Mouse (Mus musculus) kidney, postnatal 0 days (tissue): ENCODE measurements at regions not wholly inside any gene's neighbourhood (a gene's known extent, or its start where the extent isn't known, plus 50 kb on each side); places are given as distances from the start of the nearest gene placed in this dataset.
A peak's percentile ranks its signal among the peaks of the same experiment; 100 is the strongest.

Source experiments
- ATAC-seq: fragments of 200-750 bp; cut with Nextera tagmentation; replicated peaks from 2 replicates; pipeline ENCODE4 v1.8.0; 2017; ENCODE audit warnings: low read depth, moderate number of reproducible peaks, moderate TSS enrichment, moderate library complexity; ENCODE audit not compliant: low FRiP score
- DNase-seq: peaks from one replicate; pipeline ENCODE4 v3.0.0-alpha.2; 2016; ENCODE audit warnings: low spot score
- H3K27ac ChIP-seq: fragments of 300-500 bp; sonication (generic); 2 replicates; pipeline ENCODE4 v1.5.1; 2014; ENCODE audit warnings: mild to moderate bottlenecking
- H3K27me3 ChIP-seq: fragments of 300-500 bp; sonication (generic); 2 replicates; pipeline ENCODE4 v1.6.1; 2014; ENCODE audit warnings: low read length, mixed read lengths; ENCODE audit not compliant: insufficient read depth
- H3K36me3 ChIP-seq: fragments of 300-500 bp; sonication (generic); 2 replicates; pipeline ENCODE4 v1.6.1; 2014; ENCODE audit warnings: low read length, mixed read lengths; ENCODE audit not compliant: insufficient read depth
- H3K4me1 ChIP-seq: fragments of 300-500 bp; sonication (generic); replicated peaks from 2 replicates; pipeline ENCODE4 v1.6.1; 2014; ENCODE audit warnings: antibody characterized with exemption, low read length, mixed read lengths; ENCODE audit not compliant: insufficient read depth
- H3K4me2 ChIP-seq: fragments of 300-500 bp; sonication (generic); 2 replicates; pipeline ENCODE4 v1.6.1; 2014; ENCODE audit warnings: mild to moderate bottlenecking, low read length, moderate library complexity, mixed read lengths
- H3K4me3 ChIP-seq: fragments of 300-500 bp; sonication (generic); replicated peaks from 2 replicates; pipeline ENCODE4 v1.5.1; 2014; ENCODE audit warnings: low read depth, low read length
- H3K9ac ChIP-seq: fragments of 300-500 bp; sonication (generic); 2 replicates; pipeline ENCODE4 v1.6.1; 2014; ENCODE audit warnings: low read depth, low read length
- H3K9me3 ChIP-seq: fragments of 300-500 bp; sonication (generic); replicated peaks from 2 replicates; pipeline ENCODE4 v1.6.1; 2016; ENCODE audit warnings: low read length, inconsistent platforms, mixed read lengths
- CTCF ChIP-seq: IDR thresholded peaks from 2 replicates; pipeline ENCODE4 v1.5.1; 2016; ENCODE audit warnings: antibody characterized with exemption, low read depth, mild to moderate bottlenecking, moderate library complexity
- WGBS: fragments of 180-500 bp; shearing (Covaris S2); extraction: QIAGEN DNeasy Blood & Tissue Kit; methylation state at CpG from one replicate; pipeline ENCODE4 v1.1.7; 2014; 5-methylcytosine and 5-hydroxymethylcytosine counted together

DNA sequence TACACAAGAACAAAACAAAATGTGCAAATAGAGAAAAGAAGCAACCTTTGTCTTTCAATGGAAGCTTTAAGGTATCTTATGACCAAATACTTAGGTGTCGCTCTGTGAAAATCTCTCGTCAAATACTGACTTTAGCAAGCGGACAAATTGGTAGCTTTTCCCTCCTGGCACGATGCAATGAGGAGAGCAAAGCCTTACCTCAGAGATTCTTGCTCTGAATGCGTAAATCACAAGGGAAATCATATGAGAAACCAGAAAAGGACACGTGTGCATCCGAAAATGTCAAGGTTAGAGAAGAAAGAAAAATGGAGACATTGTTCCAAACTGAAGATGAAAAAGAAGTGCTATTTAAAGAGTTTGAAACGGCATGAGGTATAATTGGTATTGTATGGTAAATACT is 59.8 kb upstream of the Ralgps2 start:
- H3K4me3 ChIP-seq = no peak overlapping the region
- H3K4me2 ChIP-seq = no peak overlapping the region
- ATAC-seq (no peak), DNase-seq (no peak)
- 85% methylated on average over 8 of the region's 8 CpGs for WGBS
- TF ChIP-seq CTCF = no peak
- H3K36me3 ChIP-seq = no peaks in the 10 kb centered on the region
- H3K9ac ChIP-seq = no peak overlapping the region
- no peaks in the 10 kb centered on the region for H3K27me3 ChIP-seq
- H3K27ac ChIP-seq = no peak overlapping the region
- no peaks in the 10 kb centered on the region for H3K9me3 ChIP-seq
- H3K4me1 ChIP-seq = no peaks in the 10 kb centered on the region

GRCm38 (mm10) chr1:156997476-156998305 is 58.3 kb upstream of the Ralgps2 start:
- TF ChIP-seq CTCF = no peak
- peak overlapping the region; percentile 37; the same call in 1 of the 2 replicates for H3K27ac ChIP-seq
- no peak overlapping the region for H3K4me2 ChIP-seq
- ATAC-seq = no peak
- no peak overlapping the region for H3K9ac ChIP-seq
- H3K36me3 ChIP-seq = no peaks in the 10 kb centered on the region
- no peak for DNase-seq
- H3K4me3 ChIP-seq = no peak overlapping the region
- H3K9me3 ChIP-seq = no peaks in the 10 kb centered on the region
- 58% methylated on average over 12 of the region's 12 CpGs for WGBS
- H3K4me1 ChIP-seq = no peaks in the 10 kb centered on the region
- H3K27me3 ChIP-seq = no peaks in the 10 kb centered on the region

DNA sequence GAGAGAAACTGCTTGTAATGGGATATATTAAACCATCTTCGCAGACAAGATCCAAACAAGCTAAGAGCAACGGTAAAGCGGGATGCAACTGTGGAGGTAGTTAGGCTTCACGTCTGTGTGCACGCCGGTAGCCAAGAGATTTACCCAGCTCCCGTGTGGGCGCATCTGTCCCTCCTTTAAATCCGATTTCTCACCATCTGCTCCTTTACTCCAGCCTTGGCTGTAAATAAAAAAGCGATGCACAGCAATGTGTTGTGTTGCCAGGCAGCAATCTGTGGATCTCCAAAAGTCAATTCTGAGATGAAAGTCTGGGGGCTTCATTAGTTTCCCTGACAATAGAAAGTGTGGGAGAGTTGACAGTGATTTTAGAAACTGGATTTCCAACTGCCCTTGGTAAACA is 57.6 kb upstream of the Ralgps2 start:
- no peak overlapping the region for H3K4me3 ChIP-seq
- WGBS = 67% methylated on average over 10 of the region's 10 CpGs
- ATAC-seq (no peak), DNase-seq (no peak)
- no peak overlapping the region for H3K4me2 ChIP-seq
- peak overlapping the region; percentile 37; the same call in 1 of the 2 replicates for H3K27ac ChIP-seq
- H3K4me1 ChIP-seq = no peaks in the 10 kb centered on the region
- no peaks in the 10 kb centered on the region for H3K27me3 ChIP-seq
- TF ChIP-seq CTCF = no peak
- H3K9me3 ChIP-seq = no peaks in the 10 kb centered on the region
- H3K9ac ChIP-seq = no peak overlapping the region
- no peaks in the 10 kb centered on the region for H3K36me3 ChIP-seq

DNA sequence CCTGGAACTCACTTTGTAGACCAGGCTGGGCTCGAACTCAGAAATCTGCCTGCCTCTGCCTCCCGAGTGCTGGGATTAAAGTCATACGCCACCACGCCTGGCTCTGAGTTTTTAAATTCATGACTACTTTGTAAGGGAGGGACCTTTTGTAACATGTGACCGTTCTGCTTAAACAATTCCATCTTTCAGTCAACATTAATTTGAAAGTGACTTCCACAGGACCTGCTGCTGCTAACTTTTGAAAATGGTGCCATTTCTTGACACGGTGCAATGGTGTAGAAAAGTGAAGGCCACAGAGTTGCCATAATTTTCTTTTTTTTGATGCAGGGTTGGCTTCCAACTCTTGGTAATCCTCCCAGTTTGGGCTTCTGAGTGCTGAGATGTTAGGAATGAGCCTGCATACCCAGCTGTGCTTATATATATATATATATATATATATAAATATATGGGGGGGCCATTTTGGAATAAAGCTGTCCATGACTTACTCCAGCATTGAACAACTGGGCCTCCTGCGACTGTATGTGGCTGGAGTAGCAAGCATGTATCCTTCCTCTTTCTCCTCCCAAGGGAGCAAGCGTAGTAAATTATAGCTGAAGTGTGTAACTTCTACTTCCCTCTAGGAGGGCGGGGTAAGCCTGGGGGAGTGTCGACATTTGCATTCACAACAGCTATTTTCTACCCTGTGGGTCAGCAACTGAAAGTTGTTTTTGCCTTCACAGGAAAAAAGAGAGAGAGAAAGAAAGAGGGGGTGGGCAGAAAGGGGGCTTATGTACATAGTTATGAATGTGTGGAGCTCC is 56.9 kb upstream of the Ralgps2 start:
- Histone ChIP-seq H3K9me3 (no peaks in the 10 kb centered on the region), H3K4me3 (no peak overlapping the region), H3K4me1 (no peaks in the 10 kb centered on the region), H3K9ac (no peak overlapping the region), H3K4me2 (0 out of 2 replicates have a peak overlapping the region, but pooled peaks have one; percentile 4), H3K36me3 (no peaks in the 10 kb centered on the region), H3K27me3 (no peaks in the 10 kb centered on the region), H3K27ac (peak overlapping the region; percentile 37; the same call in 1 of the 2 replicates)
- ATAC-seq = 0 out of 2 replicates have a peak, but pooled peaks have one; percentile 35
- no peak for TF ChIP-seq CTCF
- 67% methylated on average over 10 of the region's 10 CpGs for WGBS
- peak; percentile 90 for DNase-seq

- Histone ChIP-seq H3K9me3 (no peaks in the 10 kb centered on the region), H3K4me2 (no peak overlapping the region), H3K4me1 (no peaks in the 10 kb centered on the region), H3K36me3 (no peaks in the 10 kb centered on the region), H3K27ac (no peak overlapping the region), H3K9ac (no peak overlapping the region), H3K4me3 (no peak overlapping the region), H3K27me3 (no peaks in the 10 kb centered on the region)
- ATAC-seq (no peak), DNase-seq (no peak)
- no peak for TF ChIP-seq CTCF
- WGBS = 92% methylated on average over 7 of the region's 7 CpGs
Observed at GRCm38 (mm10) chr1:156995180-156995951, 55.9 kb upstream of the Ralgps2 start.

GRCm38 (mm10) chr1:156994644-156995016 is 55.2 kb upstream of the Ralgps2 start:
- no peak overlapping the region for H3K4me3 ChIP-seq
- no peaks in the 10 kb centered on the region for H3K9me3 ChIP-seq
- no peak overlapping the region for H3K9ac ChIP-seq
- no peaks in the 10 kb centered on the region for H3K4me1 ChIP-seq
- no peak for ATAC-seq
- TF ChIP-seq CTCF = no peak
- WGBS = 89% methylated on average over 2 of the region's 2 CpGs
- H3K4me2 ChIP-seq = no peak overlapping the region
- no peak overlapping the region for H3K27ac ChIP-seq
- DNase-seq = no peak
- H3K36me3 ChIP-seq = no peaks in the 10 kb centered on the region
- H3K27me3 ChIP-seq = no peaks in the 10 kb centered on the region
